Comparison of ENCODE assay signal across 9 mouse cellular contexts in genomic region chr17:56487441-56487888, GRCm38 (mm10). TPM values are rescaled to one million over a fixed set of nuclear protein-coding genes. Genes with fewer than 3 reads are reported as not detected.
DNase-seq lines count a peak whose midpoint lies in the region; ATAC-seq and TF ChIP-seq lines count a peak whose summit lies in the region.
"Had no signal": no experiment of that assay in that cellular context is flagged by ENCODE, and none has a peak within 500 bp of the region (broad histone marks: within the 10 kb centered on the region; RNA-seq: fewer than 3 reads in every experiment).

No protein-coding gene starts in this region.

- no peak overlapping the region for H3K27ac ChIP-seq in cerebellum, adult 2 months (ENCODE audit: insufficient read depth, low read length)
- no peak overlapping the region for H3K27ac ChIP-seq in embryonic facial prominence, embryonic 11.5 days (replicated peaks; ENCODE audit: low read depth, low read length)
- H3K27ac ChIP-seq in hindbrain, embryonic 14.5 days, result peak overlapping the region; percentile 80
- no peak overlapping the region for H3K27ac ChIP-seq in lung, postnatal 0 days (ENCODE audit: low read length)

- H3K4me2 ChIP-seq in embryonic facial prominence, embryonic 11.5 days (ENCODE audit: low read depth, low read length), result no peak overlapping the region
- H3K4me2 ChIP-seq in hindbrain, embryonic 14.5 days (replicated peaks), result peak overlapping the region; percentile 24; the same call in 1 of the 2 replicates
- H3K4me2 ChIP-seq in lung, postnatal 0 days (replicated peaks; ENCODE audit: low read depth, low read length), result no peak overlapping the region

- WGBS in cerebellum, adult 2 months, result 6% methylated on average over 10 of the region's 16 CpGs
- 12% methylated on average over 12 of the region's 16 CpGs for WGBS in embryonic facial prominence, embryonic 11.5 days
- WGBS in hindbrain, embryonic 14.5 days, result 1% methylated on average over 7 of the region's 16 CpGs
- WGBS in lung, postnatal 0 days, result 9% methylated on average over 12 of the region's 16 CpGs

- TF ChIP-seq POLR2A in cerebellum, adult 2 months (IDR thresholded peaks at IDR 0.05; ENCODE audit: borderline replicate concordance, insufficient read depth, low read length), result no peak

- peak; percentile 46; the same call in 1 of the 2 replicates for TF ChIP-seq CTCF in cerebellum, adult 2 months (IDR thresholded peaks at IDR 0.05; ENCODE audit: borderline replicate concordance, insufficient read depth, low read depth, low read length)
- TF ChIP-seq CTCF in C2C12 (IDR thresholded peaks at IDR 0.05; ENCODE audit: control insufficient read depth, insufficient read depth, insufficient read length), result peak; percentile 37
- peak; percentile 66 for TF ChIP-seq CTCF in lung, postnatal 0 days (IDR thresholded peaks at IDR 0.05)

- H3K9me3 ChIP-seq in embryonic facial prominence, embryonic 11.5 days (replicated peaks; ENCODE audit: control insufficient read depth, low read length), result no peaks in the 10 kb centered on the region
- H3K9me3 ChIP-seq in hindbrain, embryonic 14.5 days (ENCODE audit: control insufficient read depth, low read length), result no peaks in the 10 kb centered on the region
- no peaks in the 10 kb centered on the region for H3K9me3 ChIP-seq in lung, postnatal 0 days (ENCODE audit: low read length)

- ATAC-seq in embryonic facial prominence, embryonic 11.5 days (replicated peaks; ENCODE audit: insufficient number of reproducible peaks, low FRiP score, low TSS enrichment, low read depth), result peak; percentile 84; the same call in 1 of the 2 replicates
- ATAC-seq in hindbrain, embryonic 14.5 days (ENCODE audit: low FRiP score), result peak; percentile 75
- ATAC-seq in lung, postnatal 0 days, result peak; percentile 78

- H3K79me3 ChIP-seq in C2C12 (ENCODE audit: low read depth), result no peaks in the 10 kb centered on the region

- no peak overlapping the region for H3K4me3 ChIP-seq in cerebellum, adult 2 months (replicated peaks; ENCODE audit: insufficient read depth, low read depth, low read length)
- H3K4me3 ChIP-seq in C2C12 (ENCODE audit: insufficient read depth, poor library complexity, severe bottlenecking), result no peak overlapping the region
- no peak overlapping the region for H3K4me3 ChIP-seq in embryonic facial prominence, embryonic 11.5 days (ENCODE audit: low read depth, low read length)
- H3K4me3 ChIP-seq in hindbrain, embryonic 14.5 days (replicated peaks; ENCODE audit: low read length), result no peak overlapping the region
- no peak overlapping the region for H3K4me3 ChIP-seq in lung, postnatal 0 days (ENCODE audit: low read depth, low read length)

- no peaks in the 10 kb centered on the region for H3K4me1 ChIP-seq in cerebellum, adult 2 months (ENCODE audit: control insufficient read depth, insufficient read depth, low read length)
- H3K4me1 ChIP-seq in embryonic facial prominence, embryonic 11.5 days (ENCODE audit: control insufficient read depth, insufficient read depth, low read length), result peaks cover 3% of the 10 kb centered on the region; the same call in 1 of the 2 replicates
- peaks cover 19% of the 10 kb centered on the region for H3K4me1 ChIP-seq in hindbrain, embryonic 14.5 days (replicated peaks; ENCODE audit: control insufficient read depth, insufficient read depth, low read length)
- no peaks in the 10 kb centered on the region for H3K4me1 ChIP-seq in lung, postnatal 0 days (ENCODE audit: insufficient read depth, low read depth, low read length)

- no peak for TF ChIP-seq EP300 in lung, postnatal 0 days (IDR thresholded peaks at IDR 0.05)

- H3K36me3 ChIP-seq in C2C12 (ENCODE audit: control insufficient read depth, insufficient read depth), result no peaks in the 10 kb centered on the region
- no peaks in the 10 kb centered on the region for H3K36me3 ChIP-seq in embryonic facial prominence, embryonic 11.5 days (replicated peaks; ENCODE audit: control insufficient read depth, insufficient read depth, low read depth, low read length)
- no peaks in the 10 kb centered on the region for H3K36me3 ChIP-seq in hindbrain, embryonic 14.5 days (replicated peaks; ENCODE audit: control insufficient read depth, insufficient read depth)
- no peaks in the 10 kb centered on the region for H3K36me3 ChIP-seq in lung, postnatal 0 days (ENCODE audit: insufficient read depth, low read length)
- H3K36me3 ChIP-seq: G1E had no signal

- H3K79me2 ChIP-seq in C2C12 (ENCODE audit: control insufficient read depth, insufficient read depth), result no peaks in the 10 kb centered on the region

- DNase-seq in cerebellum, adult 2 months, result no peak
- DNase-seq in cerebellum, adult 9-10 months, result no peak
- DNase-seq in embryonic facial prominence, embryonic 11.5 days (ENCODE audit: low spot score), result peak; percentile 84
- peak; percentile 71 for DNase-seq in hindbrain, embryonic 14.5 days (ENCODE audit: low spot score)
- DNase-seq in lung, postnatal 0 days (ENCODE audit: low spot score), result peak; percentile 67
- DNase-seq in retina, postnatal 1 day, result peak; percentile 91
- DNase-seq in frontal cortex, adult 2 months (ENCODE audit: extremely low spot score in 1 of 2, low spot score in 1 of 2), result no peak

- H3ac ChIP-seq in C2C12 (ENCODE audit: control insufficient read depth, insufficient read length, low read depth), result no peak overlapping the region

- no peaks in the 10 kb centered on the region for H3K27me3 ChIP-seq in cerebellum, adult 2 months (ENCODE audit: control insufficient read depth, insufficient read depth, low read length)
- no peaks in the 10 kb centered on the region for H3K27me3 ChIP-seq in C2C12 (ENCODE audit: control insufficient read depth, insufficient read depth, insufficient read length)
- no peaks in the 10 kb centered on the region for H3K27me3 ChIP-seq in embryonic facial prominence, embryonic 11.5 days (ENCODE audit: control insufficient read depth, insufficient read depth, low read length)
- H3K27me3 ChIP-seq in hindbrain, embryonic 14.5 days (ENCODE audit: control insufficient read depth, insufficient read depth, low read length), result no peaks in the 10 kb centered on the region
- H3K27me3 ChIP-seq in lung, postnatal 0 days (replicated peaks; ENCODE audit: insufficient read depth, low read length), result no peaks in the 10 kb centered on the region

- no peak overlapping the region for H3K9ac ChIP-seq in embryonic facial prominence, embryonic 11.5 days (replicated peaks; ENCODE audit: low read length)
- H3K9ac ChIP-seq in hindbrain, embryonic 14.5 days, result peak overlapping the region; percentile 36; the same call in 1 of the 2 replicates
- no peak overlapping the region for H3K9ac ChIP-seq in lung, postnatal 0 days (replicated peaks; ENCODE audit: low read depth)

TF ChIP-seq in C2C12, 6 proteins besides CTCF, POLR2A, EP300 and RAD21:
- TF ChIP-seq MYOD1 (IDR thresholded peaks at IDR 0.05; ENCODE audit: control insufficient read depth, insufficient read length, low read depth), result peak; percentile 40
- TF ChIP-seq FOSL1 (IDR thresholded peaks at IDR 0.05; ENCODE audit: insufficient read depth, low read length, poor library complexity, severe bottlenecking), result no peak
- peak; percentile 48 for TF ChIP-seq MAX (IDR thresholded peaks at IDR 0.05)
- no peak for TF ChIP-seq CEBPB (IDR thresholded peaks at IDR 0.05; ENCODE audit: low read depth)
- no peak for TF ChIP-seq USF1 (IDR thresholded peaks at IDR 0.05; ENCODE audit: low read depth)
- no peak for TF ChIP-seq MYOG (IDR thresholded peaks at IDR 0.05; ENCODE audit: control insufficient read depth, extremely low read depth, insufficient read length)

RNA-seq across cellular contexts. Expression of gene Ptprs, which starts 11.2 kb away (rescaled TPM):
- polyA plus RNA-seq in cerebellum, adult 2 months (2012; rRNA removed), result 478 and 518 TPM in 2 replicates
- polyA plus RNA-seq in C2C12 (2012; fragmentation: generic; extraction: Trizol), result 56.8 TPM
- polyA plus RNA-seq in embryonic facial prominence, embryonic 11.5 days (2014; fragmentation: Nextera tagmentation; extraction: Ambion mirVana), result 80.1 and 81.5 TPM in 2 replicates
- polyA plus RNA-seq in hindbrain, embryonic 14.5 days (2014; fragmentation: Nextera tagmentation; extraction: Ambion mirVana), result 272 and 276 TPM in 2 replicates
- polyA plus RNA-seq in lung, postnatal 0 days (2015; fragmentation: Nextera tagmentation; extraction: Ambion mirVana), result 25.6 and 29.6 TPM in 2 replicates
- 622 and 690 TPM in 2 replicates for polyA plus RNA-seq in frontal cortex, adult 2 months (2012; rRNA removed)

RNA-seq across cellular contexts. Expression of gene Znrf4, which starts 24.8 kb away (rescaled TPM):
- polyA plus RNA-seq in cerebellum, adult 2 months (2012; rRNA removed), result not detected in 2 replicates
- polyA plus RNA-seq in C2C12 (2012; fragmentation: generic; extraction: Trizol), result not detected
- polyA plus RNA-seq in embryonic facial prominence, embryonic 11.5 days (2014; fragmentation: Nextera tagmentation; extraction: Ambion mirVana), result not detected in 2 replicates
- not detected in 2 replicates for polyA plus RNA-seq in hindbrain, embryonic 14.5 days (2014; fragmentation: Nextera tagmentation; extraction: Ambion mirVana)
- polyA plus RNA-seq in lung, postnatal 0 days (2015; fragmentation: Nextera tagmentation; extraction: Ambion mirVana), result not detected in 2 replicates
- not detected in 2 replicates for polyA plus RNA-seq in frontal cortex, adult 2 months (2012; rRNA removed)
- polyA plus RNA-seq: G1E had no signal

Comparison
In these comparisons a context has a peak if more than half of its experiments do, and no peak if none do; other contexts are left out.
1. DNase-seq: peak in embryonic facial prominence, embryonic 11.5 days (single experiment), hindbrain, embryonic 14.5 days (single experiment), lung, postnatal 0 days (single experiment) and retina, postnatal 1 day (single experiment); none in cerebellum, adult 2 months (0 of 2), cerebellum, adult 9-10 months (single experiment) and frontal cortex, adult 2 months (0 of 2).
2. Peak in every context shown above with its lines, with median percentiles within 50 percentile points of each other: CTCF ChIP-seq and ATAC-seq.